Comparison of ENCODE assay signal across 9 mouse cellular contexts in genomic region chr7:19910421-19911291, GRCm38 (mm10). TPM values are rescaled to one million over a fixed set of nuclear protein-coding genes. Genes with fewer than 3 reads are reported as not detected.
DNase-seq lines count a peak whose midpoint lies in the region; ATAC-seq and TF ChIP-seq lines count a peak whose summit lies in the region.
"Had no signal": no experiment of that assay in that cellular context is flagged by ENCODE, and none has a peak within 500 bp of the region (broad histone marks: within the 10 kb centered on the region; RNA-seq: fewer than 3 reads in every experiment).

No protein-coding gene starts in this region.

- no peaks in the 10 kb centered on the region; the same call in 1 of the 2 replicates for H3K36me3 ChIP-seq in limb, embryonic 11.5 days (ENCODE audit: control insufficient read depth, insufficient read depth, low read length)
- H3K36me3 ChIP-seq in midbrain, embryonic 15.5 days (replicated peaks): peaks cover 14% of the 10 kb centered on the region
- peaks cover 1% of the 10 kb centered on the region; the same call in 1 of the 2 replicates for H3K36me3 ChIP-seq in spleen, adult 2 months (ENCODE audit: control insufficient read depth, insufficient read depth, low read length)

- 52% methylated on average over 21 of the region's 21 CpGs for WGBS in limb, embryonic 11.5 days
- WGBS in midbrain, embryonic 15.5 days: 51% methylated on average over 21 of the region's 21 CpGs
- WGBS in spleen, adult 2 months: 50% methylated on average over 21 of the region's 21 CpGs

- DNase-seq in cerebellum, adult 11 months: peak; percentile 65
- peak; percentile 80 for DNase-seq in embryo, embryonic 11 days
- peak; percentile 63 for DNase-seq in kidney, adult 11 months
- DNase-seq in limb, embryonic 11.5 days (ENCODE audit: low spot score): peak; percentile 88
- peak in 1 of 2 experiments; percentile 73 for DNase-seq in spleen, adult 2 months (ENCODE audit: low read depth in 1 of 2, low spot score in 2 of 2)

- no peak overlapping the region for H3K4me3 ChIP-seq in limb, embryonic 11.5 days (ENCODE audit: low read depth, low read length)
- no peak overlapping the region for H3K4me3 ChIP-seq in midbrain, embryonic 15.5 days
- H3K4me3 ChIP-seq in spleen, adult 2 months (ENCODE audit: extremely low read depth, insufficient read depth, insufficient read length): no peak overlapping the region

- no peak for TF ChIP-seq POLR2A in spleen, adult 2 months (IDR thresholded peaks at IDR 0.05; ENCODE audit: low read depth, low read length)

- no peak overlapping the region for H3K27ac ChIP-seq in limb, embryonic 11.5 days (replicated peaks; ENCODE audit: low read depth, low read length)
- H3K27ac ChIP-seq in midbrain, embryonic 15.5 days: no peak overlapping the region
- no peak overlapping the region for H3K27ac ChIP-seq in spleen, adult 2 months (ENCODE audit: insufficient read depth, low read length)

- ATAC-seq in cerebellum, adult (ENCODE audit: insufficient number of reproducible peaks, low FRiP score, low TSS enrichment): no peak; the same call in 1 of the 2 replicates
- ATAC-seq in granulocyte monocyte progenitor cell, adult 5-6 weeks (replicated peaks; ENCODE audit: poor library complexity, severe bottlenecking): peak; percentile 97
- peak; percentile 62; the same call in 1 of the 2 replicates for ATAC-seq in limb, embryonic 11.5 days (ENCODE audit: insufficient number of reproducible peaks, low FRiP score, low TSS enrichment, low read depth)
- ATAC-seq in midbrain, embryonic 15.5 days (replicated peaks): peak; percentile 82

- no peak overlapping the region for H3K9ac ChIP-seq in limb, embryonic 11.5 days (ENCODE audit: low read length)
- no peak overlapping the region for H3K9ac ChIP-seq in midbrain, embryonic 15.5 days

- TF ChIP-seq CTCF in spleen, adult 2 months (IDR thresholded peaks at IDR 0.05; ENCODE audit: extremely low read depth, insufficient read depth, insufficient read length, insufficient replicate concordance): peak; percentile 94

- H3K4me2 ChIP-seq in limb, embryonic 11.5 days (ENCODE audit: low read depth, severe bottlenecking): no peak overlapping the region
- H3K4me2 ChIP-seq in midbrain, embryonic 15.5 days: no peak overlapping the region

- H3K27me3 ChIP-seq in limb, embryonic 11.5 days (ENCODE audit: control insufficient read depth, insufficient read depth, low read length): no peaks in the 10 kb centered on the region
- no peaks in the 10 kb centered on the region for H3K27me3 ChIP-seq in midbrain, embryonic 15.5 days (replicated peaks)
- H3K27me3 ChIP-seq in spleen, adult 2 months (ENCODE audit: control insufficient read depth, insufficient read depth, low read length): no peaks in the 10 kb centered on the region

- H3K4me1 ChIP-seq in limb, embryonic 11.5 days (ENCODE audit: control insufficient read depth, insufficient read depth, low read length): no peaks in the 10 kb centered on the region
- H3K4me1 ChIP-seq in midbrain, embryonic 15.5 days: no peaks in the 10 kb centered on the region
- no peaks in the 10 kb centered on the region for H3K4me1 ChIP-seq in spleen, adult 2 months (ENCODE audit: control insufficient read depth, insufficient read depth, insufficient read length)

- H3K9me3 ChIP-seq in limb, embryonic 11.5 days (ENCODE audit: control insufficient read depth, low read length): no peaks in the 10 kb centered on the region; the same call in 1 of the 2 replicates
- H3K9me3 ChIP-seq in midbrain, embryonic 15.5 days: no peaks in the 10 kb centered on the region

RNA-seq across cellular contexts. Expression of gene Pvr, which starts 10.3 kb away (rescaled TPM):
- 10.7 and 32.3 TPM in 2 replicates for total RNA-seq in granulocyte monocyte progenitor cell, adult 5-6 weeks (2014; fragmentation: Nextera tagmentation)
- total RNA-seq in granulocyte monocyte progenitor cell, adult 5-6 weeks (2017): 10.9 and 11.3 TPM in 2 replicates
- 3.9 and 4.7 TPM in 2 replicates for polyA plus RNA-seq in limb, embryonic 11.5 days (2014; fragmentation: Nextera tagmentation; extraction: Ambion mirVana)
- 11.5 and 12.6 TPM in 2 replicates for polyA plus RNA-seq in midbrain, embryonic 15.5 days (2015; fragmentation: Nextera tagmentation; extraction: Ambion mirVana)
- polyA plus RNA-seq in spleen, adult 2 months (2012; rRNA removed): 6.6 and 8.0 TPM in 2 replicates

RNA-seq across cellular contexts. Expression of gene Ceacam19, which starts 22.9 kb away (rescaled TPM):
- not detected in 2 replicates for total RNA-seq in granulocyte monocyte progenitor cell, adult 5-6 weeks (2014; fragmentation: Nextera tagmentation)
- total RNA-seq in granulocyte monocyte progenitor cell, adult 5-6 weeks (2017): not detected in 2 replicates
- polyA plus RNA-seq in limb, embryonic 11.5 days (2014; fragmentation: Nextera tagmentation; extraction: Ambion mirVana): not detected in 2 replicates
- not detected in 2 replicates for polyA plus RNA-seq in midbrain, embryonic 15.5 days (2015; fragmentation: Nextera tagmentation; extraction: Ambion mirVana)
- 0.09 and 0.22 TPM in 2 replicates for polyA plus RNA-seq in spleen, adult 2 months (2012; rRNA removed)

RNA-seq across cellular contexts. Expression of gene Igsf23, which starts 39.9 kb away (rescaled TPM):
- total RNA-seq in granulocyte monocyte progenitor cell, adult 5-6 weeks (2014; fragmentation: Nextera tagmentation): 3.4 TPM in 1 of 2 replicates, not detected in the other
- total RNA-seq in granulocyte monocyte progenitor cell, adult 5-6 weeks (2017): not detected in 2 replicates
- 0.14 and 0.48 TPM in 2 replicates for polyA plus RNA-seq in limb, embryonic 11.5 days (2014; fragmentation: Nextera tagmentation; extraction: Ambion mirVana)
- not detected in 2 replicates for polyA plus RNA-seq in midbrain, embryonic 15.5 days (2015; fragmentation: Nextera tagmentation; extraction: Ambion mirVana)
- 1.2 and 3.9 TPM in 2 replicates for polyA plus RNA-seq in spleen, adult 2 months (2012; rRNA removed)

RNA-seq across cellular contexts. Expression of gene Ceacam16, which starts 49.6 kb away (rescaled TPM):
- total RNA-seq in granulocyte monocyte progenitor cell, adult 5-6 weeks (2014; fragmentation: Nextera tagmentation): not detected in 2 replicates
- total RNA-seq in granulocyte monocyte progenitor cell, adult 5-6 weeks (2017): 0.56 TPM in 1 of 2 replicates, not detected in the other
- polyA plus RNA-seq in limb, embryonic 11.5 days (2014; fragmentation: Nextera tagmentation; extraction: Ambion mirVana): not detected in 2 replicates
- 1.1 and 1.2 TPM in 2 replicates for polyA plus RNA-seq in midbrain, embryonic 15.5 days (2015; fragmentation: Nextera tagmentation; extraction: Ambion mirVana)
- polyA plus RNA-seq in spleen, adult 2 months (2012; rRNA removed): 17.0 and 21.7 TPM in 2 replicates
- polyA plus RNA-seq: stomach, embryonic 16.5 days had no signal

RNA-seq across cellular contexts. Expression of gene Ceacam20, which starts 54.6 kb away (rescaled TPM):
- total RNA-seq in granulocyte monocyte progenitor cell, adult 5-6 weeks (2014; fragmentation: Nextera tagmentation): not detected in 2 replicates
- total RNA-seq in granulocyte monocyte progenitor cell, adult 5-6 weeks (2017): not detected in 2 replicates
- not detected in 2 replicates for polyA plus RNA-seq in limb, embryonic 11.5 days (2014; fragmentation: Nextera tagmentation; extraction: Ambion mirVana)
- not detected in 2 replicates for polyA plus RNA-seq in midbrain, embryonic 15.5 days (2015; fragmentation: Nextera tagmentation; extraction: Ambion mirVana)
- not detected in 2 replicates for polyA plus RNA-seq in spleen, adult 2 months (2012; rRNA removed)
